Mouse (Mus musculus) lung, adult 2 months (tissue): ENCODE measurements around the gene Disp1. TPM values are rescaled to one million over a fixed set of nuclear protein-coding genes. Genes with fewer than 3 reads are reported as not detected.

Source experiments
- DNase-seq: peaks from one replicate; pipeline ENCODE4 v3.0.0; 2022
- H3K4me1 ChIP-seq: fragments of 200-500 bp; 2 replicates; pipeline ENCODE4 v1.6.1; 2011; ENCODE audit warnings: low read length; ENCODE audit not compliant: control insufficient read depth, insufficient read depth
- H3K4me3 ChIP-seq: fragments of 200-500 bp; replicated peaks from 2 replicates; pipeline ENCODE3; 2011; ENCODE audit warnings: low read depth, mild to moderate bottlenecking, control low read depth, low read length; ENCODE audit errors: extremely low read depth
- CTCF ChIP-seq: fragments of 200-500 bp; IDR thresholded peaks from 2 replicates; pipeline ENCODE4 v1.5.1; 2011; ENCODE audit warnings: mild to moderate bottlenecking, low read length, control low read depth; ENCODE audit not compliant: insufficient read depth
- POLR2A ChIP-seq: fragments of 200-500 bp; IDR thresholded peaks from 2 replicates; pipeline ENCODE4 v1.6.1; 2011; ENCODE audit warnings: low read depth, mild to moderate bottlenecking, control low read depth, low read length, borderline replicate concordance; ENCODE audit errors: extremely low read depth
- WGBS: fragments of 180-500 bp; shearing (Covaris S2); methylation state at CpG from one replicate; pipeline ENCODE4 v1.1.7; 2018; 5-methylcytosine and 5-hydroxymethylcytosine counted together
- polyA plus RNA-seq: library from polyadenylated mRNA; depleted of rRNA; stranded (reverse); fragments of >200 nt; gene quantifications from 2 replicates; pipeline ENCODE4 v1.2.3, GENCODE M21; 2012

Gene Disp1
- polyA plus RNA-seq, 1 experiment = 9.7 TPM

DNA sequence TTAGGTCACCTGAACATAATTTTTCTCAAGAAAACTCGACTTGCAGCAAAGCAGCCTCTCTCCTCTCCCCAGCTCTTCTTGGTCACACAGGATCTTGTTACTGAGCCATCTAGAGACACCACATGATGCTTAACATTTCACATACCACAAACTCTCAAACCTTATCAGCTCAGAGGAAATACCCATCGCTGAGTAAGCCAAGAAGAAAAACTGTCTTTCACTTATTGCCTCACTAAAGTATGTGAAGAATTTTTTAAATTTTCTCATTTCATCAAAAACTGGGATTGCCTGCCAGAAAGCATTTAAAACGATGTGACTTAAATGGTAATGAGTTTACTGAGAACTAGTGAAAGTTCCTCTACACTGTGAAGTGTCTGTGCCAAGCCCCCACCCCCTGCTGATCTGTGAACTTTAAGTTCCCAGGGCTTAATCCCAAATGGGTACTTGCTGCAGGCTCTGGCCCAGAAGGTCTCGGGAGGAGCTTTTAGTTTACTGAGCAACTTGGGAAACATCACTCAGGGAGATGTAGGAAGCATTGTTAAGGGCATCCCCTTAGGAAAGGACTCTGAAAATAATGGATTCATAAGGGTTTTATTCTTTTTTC, 76.6 kb downstream of the Disp1 start:
- 31% methylated on average over 4 of the region's 4 CpGs for WGBS
- Histone ChIP-seq H3K4me1 (peaks cover 2% of the 10 kb centered on the region), H3K4me3 (no peak overlapping the region)
- DNase-seq = no peak
- TF ChIP-seq POLR2A = no peak
- no peak for TF ChIP-seq CTCF

DNA sequence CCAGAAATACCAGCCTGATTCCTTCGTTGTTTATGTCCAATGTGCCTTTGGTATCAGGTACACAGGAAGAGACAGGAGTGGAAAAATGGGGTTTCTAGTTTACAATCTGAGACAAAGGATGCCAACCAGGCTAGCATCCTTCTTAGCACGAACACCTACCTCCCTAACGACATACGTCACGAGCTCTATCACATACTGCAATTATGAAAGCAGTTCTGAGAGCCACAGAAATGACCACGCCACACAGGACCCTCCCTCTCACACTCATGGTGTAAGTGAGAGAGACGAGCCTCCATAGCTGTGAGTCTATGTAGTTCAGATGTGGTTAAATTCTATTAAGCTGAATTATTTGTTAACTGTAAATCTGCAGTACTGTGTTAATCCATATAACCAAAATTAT, 78.1 kb downstream of the Disp1 start:
- 86% methylated on average over 7 of the region's 7 CpGs for WGBS
- H3K4me1 ChIP-seq = peaks cover 2% of the 10 kb centered on the region
- no peak for TF ChIP-seq POLR2A
- TF ChIP-seq CTCF = no peak
- DNase-seq = no peak
- no peak overlapping the region for H3K4me3 ChIP-seq

DNA sequence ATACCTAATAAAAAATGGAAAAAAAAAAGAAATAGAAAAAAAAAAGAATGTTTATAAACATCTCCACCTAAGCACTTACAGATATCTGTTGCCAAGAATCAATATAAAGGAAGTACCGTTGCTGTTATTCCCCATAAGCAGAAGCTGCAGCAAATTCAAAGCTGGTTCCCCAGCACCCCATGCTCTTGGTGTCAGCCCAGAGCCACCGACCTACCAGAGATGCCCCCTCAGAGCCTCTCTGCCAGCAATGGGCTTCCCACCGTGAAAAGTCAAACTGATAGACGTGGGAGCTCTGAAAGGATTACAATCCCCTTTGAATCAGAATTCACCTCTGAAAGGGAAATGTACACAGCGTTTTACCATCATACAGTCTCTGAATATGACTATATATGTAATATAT, 78.8 kb downstream of the Disp1 start:
- WGBS = 81% methylated on average over 5 of the region's 5 CpGs
- DNase-seq = no peak
- Histone ChIP-seq H3K4me1 (peaks cover 2% of the 10 kb centered on the region), H3K4me3 (no peak overlapping the region)
- TF ChIP-seq POLR2A = no peak
- no peak for TF ChIP-seq CTCF

DNA sequence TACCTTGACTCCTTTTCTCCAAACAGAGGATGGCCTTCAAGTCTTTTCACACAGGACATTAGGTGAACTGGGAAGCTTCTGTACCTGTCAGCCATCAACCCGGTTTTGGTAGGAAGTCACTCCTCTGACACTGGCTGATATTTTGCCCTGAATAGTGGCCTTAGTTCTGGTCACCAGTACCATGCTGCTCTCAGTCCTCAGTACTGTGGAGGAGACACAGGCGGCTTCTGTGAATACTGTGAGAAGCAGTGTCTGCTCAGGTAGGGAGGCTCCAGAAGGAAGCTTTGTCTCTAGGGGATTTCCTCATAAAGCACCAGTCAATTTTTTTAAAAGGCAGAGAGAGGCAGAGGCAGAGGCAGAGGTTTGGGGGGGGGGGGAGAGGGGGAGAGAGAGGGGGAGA, 80.0 kb downstream of the Disp1 start:
- Histone ChIP-seq H3K4me3 (no peak overlapping the region), H3K4me1 (no peaks in the 10 kb centered on the region; the same call in 1 of the 2 replicates)
- no peak for TF ChIP-seq CTCF
- TF ChIP-seq POLR2A = no peak
- DNase-seq = no peak
- WGBS = 83% methylated on average over 2 of the region's 2 CpGs

DNA sequence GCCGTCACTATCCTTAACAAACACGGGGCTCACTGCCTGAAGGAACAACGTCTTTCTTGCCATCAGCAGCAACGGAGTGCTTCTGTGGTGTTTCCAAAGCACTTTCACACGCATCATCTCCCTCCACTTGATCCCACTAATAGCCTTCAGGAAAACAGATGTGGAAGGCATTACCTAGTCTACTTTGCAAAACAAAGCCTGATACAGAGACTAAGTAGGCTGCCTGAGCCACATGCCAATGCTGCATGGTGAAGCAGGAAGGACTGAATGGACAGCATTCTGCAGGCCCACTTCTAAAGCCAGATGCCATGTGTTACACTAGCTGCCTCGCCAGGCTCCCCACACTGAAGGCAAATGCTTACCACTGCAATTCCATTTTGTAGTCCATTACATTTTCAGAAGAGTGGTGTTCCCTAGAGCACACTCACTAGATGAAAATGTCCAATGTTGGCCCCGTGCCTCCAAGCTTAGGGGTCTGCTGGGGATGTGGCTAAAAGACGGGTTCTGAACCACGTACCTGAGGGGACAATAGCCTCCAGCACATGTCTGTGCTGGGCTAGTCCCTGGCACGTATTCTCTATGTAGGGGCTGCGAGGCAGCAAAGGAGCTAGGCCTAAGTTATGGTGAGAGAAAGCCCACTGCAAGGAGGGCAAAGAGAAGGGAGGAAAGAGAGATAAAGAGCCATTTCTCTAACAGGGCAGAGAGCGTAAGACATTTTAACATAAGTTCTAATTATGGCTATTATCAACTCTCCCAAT, 80.6 kb downstream of the Disp1 start:
- 91% methylated on average over 12 of the region's 12 CpGs for WGBS
- no peaks in the 10 kb centered on the region for H3K4me1 ChIP-seq
- no peak for TF ChIP-seq CTCF
- no peak for TF ChIP-seq POLR2A
- no peak overlapping the region for H3K4me3 ChIP-seq
- DNase-seq = no peak

DNA sequence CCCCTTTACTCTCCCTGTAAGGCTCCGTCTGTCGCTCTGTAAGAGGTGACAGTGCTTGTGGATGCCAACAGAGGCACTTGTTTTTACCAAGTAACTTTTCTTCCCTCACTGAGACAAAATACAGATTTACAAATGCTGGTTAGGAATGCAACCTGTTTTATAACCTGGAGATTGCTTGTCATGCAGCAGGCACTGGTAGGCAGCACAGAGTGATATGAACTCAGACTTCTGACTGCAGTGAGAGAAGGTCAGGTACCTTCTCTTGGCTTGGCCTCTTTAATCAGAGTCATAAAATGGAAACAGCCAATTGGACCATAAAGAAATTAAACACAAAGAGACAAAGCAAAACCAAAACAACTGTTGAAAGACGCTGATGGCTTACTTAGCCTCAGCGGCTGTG, 83.2 kb downstream of the Disp1 start:
- 83% methylated on average over 4 of the region's 4 CpGs for WGBS
- no peak overlapping the region for H3K4me3 ChIP-seq
- no peak for DNase-seq
- no peak for TF ChIP-seq POLR2A
- no peak for TF ChIP-seq CTCF
- H3K4me1 ChIP-seq = no peaks in the 10 kb centered on the region

DNA sequence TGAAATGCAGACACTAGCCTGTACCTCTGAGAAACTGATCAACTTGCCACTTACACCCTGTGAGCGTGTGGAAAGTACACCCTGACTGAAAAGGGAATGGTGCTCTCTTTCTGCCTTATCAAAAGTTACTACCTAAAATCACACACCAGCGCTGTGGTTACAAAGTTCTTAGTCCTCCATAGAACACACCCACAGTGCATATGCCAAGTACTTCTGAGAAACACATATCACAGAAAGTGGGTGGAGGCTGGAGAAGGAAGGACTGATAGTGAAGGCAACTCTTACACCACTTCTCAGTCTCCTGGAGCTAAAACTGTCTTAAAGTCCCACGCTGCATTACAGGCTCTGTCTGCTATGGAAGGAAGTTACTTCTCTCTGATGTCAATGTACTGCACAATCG, 86.9 kb downstream of the Disp1 start:
- Histone ChIP-seq H3K4me1 (no peaks in the 10 kb centered on the region), H3K4me3 (no peak overlapping the region)
- WGBS = 53% methylated on average over 4 of the region's 4 CpGs
- TF ChIP-seq POLR2A = no peak
- TF ChIP-seq CTCF = no peak
- DNase-seq = no peak

DNA sequence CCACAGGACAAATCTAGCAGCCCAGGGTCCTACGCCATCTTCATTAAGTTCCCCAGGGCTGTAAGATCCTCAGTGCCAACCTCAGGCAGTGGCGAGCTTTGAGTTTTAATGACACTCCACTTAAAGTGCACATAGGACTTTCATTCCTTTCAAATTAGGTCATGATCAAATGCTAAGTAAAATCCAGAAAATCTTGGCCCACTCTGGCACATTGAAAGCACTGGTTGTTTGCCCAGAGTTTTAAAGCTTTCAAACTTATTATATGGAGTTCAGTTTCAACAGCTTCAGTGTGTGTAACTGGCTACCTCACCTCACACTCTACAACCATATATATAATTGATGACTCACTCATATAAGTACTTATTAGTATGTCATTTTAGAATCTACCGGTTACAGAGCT, 87.9 kb downstream of the Disp1 start:
- H3K4me3 ChIP-seq = no peak overlapping the region
- 78% methylated on average over 3 of the region's 3 CpGs for WGBS
- TF ChIP-seq POLR2A (no peak), CTCF (no peak)
- DNase-seq = no peak
- no peaks in the 10 kb centered on the region for H3K4me1 ChIP-seq

DNA sequence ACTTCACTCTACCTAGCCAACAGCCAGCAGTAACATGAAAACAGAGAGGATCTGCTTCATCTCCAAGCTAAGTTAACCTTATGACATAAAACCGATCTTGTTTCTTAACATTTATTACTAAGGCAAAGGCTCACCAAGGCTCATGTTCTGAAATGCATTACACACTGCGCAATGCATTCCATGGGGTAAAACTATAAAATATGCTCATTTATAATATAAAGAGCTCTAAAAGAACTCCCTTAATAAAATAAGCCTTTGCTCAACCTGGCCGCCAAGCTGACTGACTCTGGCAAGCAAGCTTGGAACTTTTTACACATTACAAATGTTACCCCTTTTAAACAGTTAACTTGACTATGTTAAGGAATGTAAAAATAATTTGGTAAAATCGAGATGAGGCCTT, 94.1 kb downstream of the Disp1 start:
- TF ChIP-seq POLR2A = no peak
- no peak for TF ChIP-seq CTCF
- no peak for DNase-seq
- Histone ChIP-seq H3K4me3 (no peak overlapping the region), H3K4me1 (no peaks in the 10 kb centered on the region)
- 77% methylated on average over 4 of the region's 4 CpGs for WGBS

DNA sequence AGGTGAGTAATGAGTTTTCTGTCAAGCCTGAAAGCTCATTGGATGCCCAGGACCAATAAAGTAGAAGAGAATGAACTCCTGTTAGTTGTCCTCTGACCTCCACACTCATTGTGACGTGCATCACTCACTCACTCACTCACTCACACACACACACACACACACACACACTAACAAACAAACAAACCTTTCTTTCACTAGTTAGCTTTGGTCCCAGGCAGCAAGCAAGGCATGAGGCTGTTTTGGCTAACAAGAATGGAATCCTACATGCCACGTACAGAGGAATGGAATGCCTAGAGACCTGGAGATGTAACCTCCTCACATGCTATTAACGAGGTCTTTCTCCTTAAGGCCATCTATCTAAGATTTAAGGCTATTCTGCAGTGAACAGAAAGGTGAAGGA, 97.6 kb downstream of the Disp1 start:
- no peaks in the 10 kb centered on the region for H3K4me1 ChIP-seq
- TF ChIP-seq CTCF (no peak), POLR2A (no peak)
- 69% methylated on average over 3 of the region's 3 CpGs for WGBS

More for the DNA sequence above, 97.6 kb downstream of the Disp1 start:
- DNase-seq = no peak
- no peak overlapping the region for H3K4me3 ChIP-seq
